Mouse (Mus musculus) c-Kit-negative CD71-positive TER-119-positive erythroid progenitor cells, embryonic 14.5 days (primary cell): ENCODE measurements at regions not wholly inside any gene's neighbourhood (a gene's known extent, or its start where the extent isn't known, plus 50 kb on each side); places are given as distances from the start of the nearest gene placed in this dataset.
"Not testable (repeated sequence)": the region's sequence is repeated elsewhere in the genome, so short reads cannot be mapped to it uniquely, and the experiment has no call there.

ENCODE experiments used
- DNase-seq: peaks from one replicate; pipeline ENCODE4 v3.0.0-alpha.2; 2013; ENCODE audit warnings: low read depth, low spot score

DNA sequence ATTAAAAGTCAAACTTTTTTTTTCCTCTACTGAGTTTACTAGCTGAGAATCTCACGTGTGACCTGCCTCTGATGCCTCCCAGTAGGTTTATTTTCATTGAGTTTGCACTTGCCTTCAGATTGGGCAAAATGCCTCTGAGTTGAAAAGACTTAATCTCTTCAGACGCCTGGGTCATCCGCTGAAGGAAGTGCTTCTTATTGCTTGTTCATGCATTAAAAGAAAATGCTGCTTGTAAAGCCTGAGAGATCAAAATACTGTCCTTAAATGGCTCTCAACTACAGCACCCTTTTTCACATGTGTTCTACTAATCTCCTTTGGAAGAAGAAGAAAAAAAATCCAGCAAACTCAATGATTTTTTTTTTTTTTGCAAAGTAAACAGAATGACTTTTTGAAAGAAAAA lies 351.5 kb downstream of the Kcnh5 start:
- DNase-seq = no peak

DNA sequence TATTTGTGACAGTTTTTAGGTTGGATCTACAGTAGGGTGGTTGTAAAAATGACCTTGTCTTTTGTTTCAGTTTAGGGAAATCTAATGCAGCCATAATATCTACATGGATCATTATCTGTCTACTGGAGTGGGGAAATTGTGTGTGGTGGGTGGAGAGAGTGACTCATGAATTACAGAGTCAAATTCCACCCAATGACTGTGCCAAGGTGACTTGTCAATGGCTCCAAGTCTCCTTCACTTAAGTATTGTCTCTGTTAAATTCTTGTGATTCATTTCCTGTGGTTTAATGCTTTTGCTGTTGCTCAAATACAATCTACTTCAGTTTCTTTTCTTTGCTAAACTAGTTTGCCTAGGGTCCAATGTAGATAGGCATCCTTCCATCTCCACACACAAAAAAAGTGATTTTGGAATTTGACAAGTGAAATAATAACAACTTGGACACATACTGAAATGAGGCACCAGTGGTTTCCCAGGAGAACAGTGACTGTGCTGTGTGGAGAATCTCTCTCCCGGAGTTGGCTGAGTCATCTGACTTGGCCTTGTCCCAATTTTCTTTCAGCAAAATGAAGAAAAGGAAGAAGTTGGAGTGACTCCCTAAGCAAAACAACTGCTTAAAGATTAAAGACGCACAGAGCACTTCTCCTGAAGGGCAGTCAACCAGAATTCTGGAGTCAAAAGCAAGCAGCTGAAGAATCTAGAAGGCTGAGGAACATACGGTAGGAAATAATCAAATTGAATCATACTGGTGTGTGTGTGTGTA lies 352.2 kb downstream of the Kcnh5 start:
- no peak for DNase-seq

DNA sequence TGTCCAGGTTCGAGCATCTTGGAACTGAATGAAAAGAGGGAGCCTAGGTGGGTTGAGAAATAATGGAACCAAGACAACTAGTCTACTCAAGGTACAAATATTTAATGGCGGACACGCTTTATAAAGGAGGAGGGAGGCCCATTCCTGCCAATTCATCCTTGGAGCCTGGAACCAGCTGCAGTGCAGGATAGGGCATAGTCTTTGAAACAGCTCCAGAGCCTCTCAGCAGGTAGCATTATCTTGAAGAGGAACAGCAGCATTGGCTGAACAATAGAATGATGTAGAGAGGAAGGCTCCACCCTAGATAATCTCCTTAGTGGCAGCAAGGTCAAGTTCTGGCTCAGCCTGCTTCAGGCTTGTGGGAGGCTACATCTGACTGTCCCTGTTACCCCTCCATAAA lies 361.0 kb downstream of the Kcnh5 start:
- DNase-seq = not testable (repeated sequence)

DNA sequence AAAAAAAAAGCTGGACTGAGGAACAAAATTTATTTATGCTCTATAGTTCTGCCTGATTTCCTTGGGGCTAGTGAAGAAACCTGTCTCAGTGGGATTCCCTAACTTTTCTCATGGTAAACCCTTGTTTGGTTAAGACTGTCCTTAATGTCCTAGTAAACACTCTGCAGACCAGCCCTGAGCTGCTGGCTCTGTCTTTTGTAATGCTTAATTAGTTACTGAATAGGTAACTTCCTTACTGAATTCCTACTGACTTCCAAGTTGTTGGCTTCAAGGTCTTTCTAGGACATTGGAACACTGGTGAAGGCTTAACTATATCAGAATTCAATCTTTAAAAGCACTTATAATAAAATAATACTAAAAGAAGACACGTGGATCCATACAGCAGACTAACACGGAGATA lies 368.6 kb downstream of the Kcnh5 start:
- DNase-seq = not testable (repeated sequence)

DNA sequence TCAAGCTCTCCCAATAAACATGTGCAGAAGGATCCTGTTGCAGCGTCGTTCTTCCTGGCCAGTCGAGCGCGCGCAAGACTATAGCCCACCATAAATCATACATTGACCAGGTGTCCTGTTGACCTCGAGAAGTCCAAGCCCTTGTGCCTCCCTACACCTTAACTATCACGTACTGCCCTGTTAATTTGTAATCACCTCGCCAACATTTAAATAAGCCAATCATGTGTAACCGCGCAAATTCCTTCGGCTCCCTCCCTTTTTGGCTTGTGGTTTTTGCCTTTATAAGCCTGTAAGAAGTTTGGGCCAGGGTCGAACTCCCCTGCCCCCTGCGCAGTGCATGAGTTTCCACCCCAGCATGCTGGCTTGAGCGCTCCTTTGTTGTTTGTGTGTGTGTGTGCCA lies 369.2 kb downstream of the Kcnh5 start:
- not testable (repeated sequence) for DNase-seq

DNA sequence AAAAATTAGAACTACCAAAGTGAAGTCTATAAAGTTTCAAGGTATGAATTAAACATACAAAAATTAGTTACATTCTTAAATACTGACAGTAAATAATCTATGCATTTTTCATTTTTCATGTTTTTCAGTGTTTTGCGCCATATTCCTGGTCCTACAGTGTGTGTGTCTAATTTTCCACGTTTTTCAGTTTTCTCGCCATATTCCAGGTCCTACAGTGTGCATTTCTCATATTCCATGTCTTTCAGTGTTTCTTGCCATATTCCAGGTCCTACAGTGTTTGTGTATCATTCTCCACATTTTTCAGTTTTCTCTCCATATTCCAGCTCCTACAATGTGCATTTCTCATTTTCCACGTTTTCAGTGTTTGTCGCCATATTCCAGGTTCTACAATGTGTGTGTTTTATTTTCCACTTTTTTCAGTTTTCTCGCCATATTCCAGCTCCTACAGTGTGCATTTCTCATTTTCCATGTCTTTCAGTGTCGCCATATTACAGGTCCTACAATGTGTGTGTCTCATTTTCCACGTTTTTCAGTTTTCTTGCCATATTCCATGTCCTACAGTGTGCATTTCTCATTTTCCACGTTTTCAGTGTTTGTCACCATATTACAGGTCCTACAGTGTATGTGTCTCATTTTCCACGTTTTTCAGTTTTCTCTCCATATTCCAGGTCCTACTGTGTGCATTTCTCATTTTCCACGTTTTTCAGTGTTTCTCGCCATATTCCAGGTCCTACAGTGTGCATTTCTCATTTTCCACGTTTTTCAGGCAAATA lies 373.2 kb downstream of the Kcnh5 start:
- peak; percentile 40 for DNase-seq

DNA sequence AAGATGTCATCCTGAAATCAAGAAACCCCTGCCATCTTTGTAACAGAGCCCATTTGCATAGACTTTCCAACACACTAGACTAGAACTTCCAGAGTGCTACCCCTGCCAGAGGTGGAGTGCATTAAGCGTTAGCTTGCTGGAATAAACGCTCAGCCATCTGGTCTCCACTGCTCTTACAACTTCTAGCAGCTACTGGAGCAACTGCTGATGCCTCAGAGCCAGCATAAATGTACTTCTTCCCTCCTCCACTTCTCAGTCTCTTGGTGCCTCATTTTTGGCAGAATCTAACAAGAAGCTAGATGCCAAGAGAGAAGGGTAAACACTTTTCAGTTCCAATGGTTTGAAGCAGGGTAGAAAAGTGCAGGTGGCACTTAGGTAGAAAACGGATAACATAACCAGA lies 385.1 kb downstream of the Kcnh5 start:
- DNase-seq = no peak

DNA sequence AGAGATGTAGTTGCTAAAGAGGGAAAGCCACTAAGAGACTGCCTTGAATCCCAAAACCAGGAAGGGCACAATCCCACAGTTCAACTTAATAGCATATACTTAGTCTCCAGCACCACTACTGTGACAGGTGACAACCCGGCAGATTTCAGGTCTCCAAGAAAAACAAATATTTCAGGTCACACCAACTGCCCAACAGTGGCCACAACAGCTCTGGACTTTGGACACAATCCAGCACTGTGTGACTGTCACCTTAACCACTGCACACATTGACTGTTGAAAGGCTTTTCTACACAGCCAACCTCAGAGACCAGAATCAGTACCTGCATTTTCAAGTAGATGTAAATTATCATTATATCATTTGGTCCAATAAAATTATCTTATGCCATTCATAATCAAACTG lies 414.8 kb downstream of the Kcnh5 start:
- no peak for DNase-seq

DNA sequence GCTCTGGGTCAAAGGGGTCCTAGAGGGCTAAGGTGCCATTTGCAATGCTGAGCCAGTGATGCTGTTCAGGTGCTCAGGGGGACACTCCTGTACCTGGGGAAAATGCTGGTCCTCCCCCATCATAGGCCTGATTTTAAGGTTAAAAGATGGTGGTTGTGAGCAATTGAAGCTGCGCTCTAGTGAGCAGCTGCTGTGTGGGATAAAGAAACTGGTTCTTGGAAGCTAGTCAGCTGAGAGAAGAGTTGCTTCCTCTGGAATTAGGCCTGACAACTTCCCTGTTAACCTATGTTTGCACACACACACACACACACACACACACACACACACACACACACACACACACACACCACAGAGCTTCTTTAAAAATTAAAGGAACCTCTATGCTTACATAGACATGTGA lies 428.9 kb upstream of the Gm11042 start:
- no peak for DNase-seq

DNA sequence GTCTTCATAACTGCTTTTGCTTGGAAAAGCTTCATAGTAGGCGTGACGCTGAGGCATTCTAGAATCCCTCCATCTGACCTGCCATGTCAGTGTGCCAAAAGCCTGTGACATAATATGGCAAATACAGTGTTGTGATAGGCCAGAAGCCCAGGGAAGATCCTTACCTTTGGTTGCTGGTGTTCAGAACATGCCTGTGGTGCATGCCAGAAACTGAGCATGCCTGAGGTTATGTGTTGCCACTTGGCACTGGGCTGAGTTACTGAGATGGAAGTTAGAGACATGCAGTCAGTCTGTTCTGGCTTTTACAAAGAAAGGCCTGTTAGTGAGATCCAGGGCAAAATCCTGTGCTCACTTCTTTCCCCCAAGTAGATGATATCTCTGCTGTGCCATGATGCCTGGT lies 412.7 kb upstream of the Gm11042 start:
- DNase-seq = no peak

DNA sequence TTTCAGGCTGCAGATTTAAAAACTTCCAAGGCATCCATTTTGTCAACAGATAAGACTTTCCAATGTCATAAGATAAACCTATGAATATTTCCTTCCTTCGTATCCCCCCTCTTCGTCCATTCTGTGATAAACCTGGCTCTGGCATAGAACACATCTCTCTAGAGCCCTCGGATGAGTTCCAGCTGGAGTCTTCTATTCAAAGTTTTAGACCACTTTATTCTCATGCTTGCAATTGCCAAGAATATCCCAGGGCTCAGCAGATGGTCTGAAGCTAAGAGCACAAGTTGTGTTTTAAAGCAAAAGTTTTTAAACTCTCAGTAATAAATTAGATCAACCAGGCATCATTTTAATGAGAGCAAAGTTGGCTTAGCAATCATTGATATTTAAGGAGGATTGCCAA lies 363.0 kb upstream of the Gm11042 start:
- DNase-seq = no peak

DNA sequence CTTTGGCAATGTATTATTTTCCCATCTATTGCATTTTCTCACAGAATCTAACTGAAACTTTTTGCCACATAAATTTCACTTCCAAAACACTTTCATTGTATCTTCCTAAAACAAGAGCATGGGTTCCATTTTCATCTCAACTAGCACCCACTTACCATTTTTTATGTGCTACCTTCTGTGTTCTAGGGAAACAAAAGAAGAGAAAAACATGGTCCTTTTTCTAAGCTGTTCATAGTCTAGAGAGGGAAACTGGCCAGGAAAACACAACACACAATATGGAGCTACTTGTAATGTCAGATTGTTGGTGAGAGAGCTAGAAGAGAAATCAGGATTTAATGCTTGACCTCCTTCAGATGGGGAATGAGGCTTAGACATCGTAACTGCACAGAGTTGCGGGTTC lies 361.6 kb upstream of the Gm11042 start:
- DNase-seq = no peak

DNA sequence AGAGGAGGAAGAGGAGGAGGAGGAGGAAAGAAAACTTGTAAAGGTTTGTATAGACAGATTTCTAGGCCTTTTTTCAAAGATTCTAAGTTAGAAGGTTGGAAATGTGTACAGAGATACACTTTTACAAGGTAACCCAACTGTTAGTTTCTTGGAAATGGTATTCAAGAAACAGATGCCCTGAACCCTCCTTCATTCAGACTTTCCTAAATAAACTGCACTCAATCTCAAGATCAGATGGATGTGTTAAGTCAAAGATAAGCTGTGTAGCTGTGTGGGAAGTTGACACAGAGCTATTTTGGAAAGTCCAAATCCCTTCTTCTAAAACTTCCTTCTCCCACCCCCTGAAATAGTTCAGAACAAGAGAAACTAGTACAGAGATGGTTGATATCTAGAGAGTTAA lies 342.2 kb upstream of the Gm11042 start:
- no peak for DNase-seq

DNA sequence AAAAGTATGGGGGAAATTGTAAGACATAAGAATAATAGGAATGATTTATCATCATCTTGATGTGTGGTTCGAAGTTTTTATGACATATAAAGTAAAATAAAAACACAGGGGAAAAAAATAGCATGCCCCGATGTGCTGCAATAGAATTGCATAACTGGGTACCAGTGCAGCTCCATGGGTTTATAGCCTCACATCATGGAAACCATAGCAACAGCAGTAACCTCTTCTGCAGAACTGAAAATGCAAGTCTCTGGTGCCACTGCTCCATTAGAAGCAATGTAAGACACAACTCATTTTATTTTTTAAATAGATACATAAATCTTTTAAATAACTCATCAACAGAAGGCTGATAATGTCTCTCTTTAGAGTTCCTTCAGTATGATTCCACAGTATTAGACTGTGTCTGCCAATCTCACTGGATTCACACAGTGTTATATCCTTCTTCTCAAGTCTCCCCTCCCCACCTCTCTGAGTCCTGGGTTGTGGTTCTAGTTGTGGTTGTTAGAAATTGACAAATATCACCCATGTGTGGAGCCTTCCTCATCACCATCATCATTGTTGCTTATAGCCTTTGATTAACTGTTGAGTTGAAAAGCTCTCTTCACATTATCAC lies 340.9 kb upstream of the Gm11042 start:
- no peak for DNase-seq

DNA sequence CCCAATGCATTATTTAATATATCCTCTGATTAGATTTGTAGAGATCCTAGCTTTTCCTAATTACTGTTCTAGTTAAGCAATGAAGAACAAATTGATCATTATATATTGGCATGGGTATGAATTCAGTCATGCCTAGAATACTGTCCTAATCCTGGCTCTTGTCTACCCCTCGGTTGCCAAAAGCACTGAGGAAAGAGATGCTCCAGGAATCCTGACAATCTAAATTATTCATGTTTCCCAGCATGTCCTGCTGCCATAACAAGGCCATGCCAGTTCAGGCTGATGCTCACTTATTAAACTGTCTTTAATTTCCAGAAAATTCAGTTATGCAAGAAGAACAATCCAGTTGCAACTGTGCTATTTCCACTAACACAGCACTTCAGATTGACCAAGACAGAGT lies 335.1 kb upstream of the Gm11042 start:
- DNase-seq = no peak

DNA sequence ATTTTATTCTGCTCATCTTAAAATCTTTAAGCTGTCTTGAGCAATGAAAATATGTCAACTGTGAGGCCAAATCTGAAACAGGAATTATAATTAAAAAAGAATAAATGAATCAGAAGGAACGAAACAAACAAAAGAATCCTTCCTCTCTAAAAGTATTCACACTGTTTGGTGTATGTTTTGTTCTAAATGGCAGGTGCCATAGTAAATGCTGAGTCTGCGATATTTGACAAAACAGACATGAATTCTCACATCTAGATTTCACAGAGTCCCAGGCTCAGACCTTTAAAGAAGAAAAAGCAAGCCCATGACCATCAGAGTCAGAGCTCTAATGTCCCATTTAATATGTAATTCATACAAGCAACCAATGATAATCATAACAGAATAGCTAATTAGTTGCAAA lies 316.6 kb upstream of the Gm11042 start:
- no peak for DNase-seq

DNA sequence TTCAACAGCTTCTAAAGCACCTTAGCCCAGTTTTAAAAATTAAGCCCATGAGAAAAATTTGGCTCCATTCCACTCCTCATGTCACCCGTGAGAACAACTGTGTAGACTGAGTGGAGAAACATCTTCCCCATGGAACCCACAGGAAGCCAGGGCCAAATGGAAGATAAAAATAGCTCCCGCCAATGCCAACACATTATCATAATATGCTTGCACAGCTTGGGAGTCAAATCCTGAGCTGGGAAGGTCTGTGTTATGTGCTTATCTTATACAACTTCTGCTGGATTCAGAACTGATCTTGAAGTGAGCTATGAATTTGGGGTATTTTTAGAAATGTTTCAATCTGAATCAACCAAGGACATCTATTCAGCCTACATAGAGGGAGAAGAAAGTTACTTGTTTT lies 279.0 kb upstream of the Gm11042 start:
- no peak for DNase-seq

DNA sequence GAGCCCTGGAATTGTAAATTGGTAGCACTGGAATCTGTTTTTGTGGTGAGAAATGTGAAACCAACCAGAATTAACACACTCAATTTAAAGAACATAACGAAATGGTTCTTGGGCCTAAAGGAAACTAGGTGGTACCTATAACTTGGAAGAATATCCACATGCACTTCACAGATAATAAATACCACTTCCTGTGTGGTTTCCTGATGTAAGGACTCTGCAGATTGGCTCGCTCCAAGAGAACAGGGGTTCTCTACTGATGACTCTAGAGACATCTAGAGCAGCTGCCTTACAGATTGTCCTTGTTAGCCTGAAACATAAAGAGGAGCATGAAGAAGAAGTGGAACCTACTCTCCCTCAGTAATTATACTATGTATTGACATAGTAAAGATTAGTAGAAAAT lies 238.4 kb upstream of the Gm11042 start:
- no peak for DNase-seq

DNA sequence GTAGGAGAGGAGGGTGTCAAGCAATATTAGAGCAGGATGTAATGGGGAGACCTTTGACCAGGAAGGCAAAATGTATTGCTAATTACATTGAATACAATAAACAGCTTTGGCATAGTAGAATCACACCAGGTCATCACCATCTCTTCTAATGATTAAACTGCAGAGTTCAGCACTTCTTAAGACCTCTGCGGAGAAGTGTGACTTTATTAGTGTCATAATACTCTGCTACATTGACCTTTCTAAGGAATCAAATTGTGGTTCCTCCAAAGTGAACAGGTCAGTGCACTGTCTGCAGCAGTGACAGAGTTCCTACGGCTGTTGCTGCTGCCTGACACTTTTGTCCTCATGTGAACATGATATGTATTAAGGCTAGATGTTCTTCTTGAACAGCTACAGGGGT lies 228.0 kb upstream of the Gm11042 start:
- no peak for DNase-seq

DNA sequence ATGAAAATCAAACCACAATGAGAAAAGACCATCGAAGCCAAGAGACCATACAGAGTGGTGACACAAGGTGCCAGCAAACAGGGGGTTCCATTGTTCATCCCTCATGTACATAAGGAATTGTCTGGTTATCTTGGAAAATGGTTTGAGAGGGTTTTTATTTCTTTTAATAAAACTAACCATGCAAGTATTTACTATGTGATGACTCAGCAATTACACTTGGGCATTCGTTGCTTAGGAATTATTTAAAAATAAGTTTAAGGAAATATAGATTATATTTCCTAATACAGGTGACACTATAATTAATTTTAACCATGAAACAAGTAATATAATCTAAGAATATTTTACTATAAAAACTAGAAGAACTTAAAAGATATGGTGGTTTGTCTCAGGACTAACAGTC lies 218.7 kb upstream of the Gm11042 start:
- no peak for DNase-seq

DNA sequence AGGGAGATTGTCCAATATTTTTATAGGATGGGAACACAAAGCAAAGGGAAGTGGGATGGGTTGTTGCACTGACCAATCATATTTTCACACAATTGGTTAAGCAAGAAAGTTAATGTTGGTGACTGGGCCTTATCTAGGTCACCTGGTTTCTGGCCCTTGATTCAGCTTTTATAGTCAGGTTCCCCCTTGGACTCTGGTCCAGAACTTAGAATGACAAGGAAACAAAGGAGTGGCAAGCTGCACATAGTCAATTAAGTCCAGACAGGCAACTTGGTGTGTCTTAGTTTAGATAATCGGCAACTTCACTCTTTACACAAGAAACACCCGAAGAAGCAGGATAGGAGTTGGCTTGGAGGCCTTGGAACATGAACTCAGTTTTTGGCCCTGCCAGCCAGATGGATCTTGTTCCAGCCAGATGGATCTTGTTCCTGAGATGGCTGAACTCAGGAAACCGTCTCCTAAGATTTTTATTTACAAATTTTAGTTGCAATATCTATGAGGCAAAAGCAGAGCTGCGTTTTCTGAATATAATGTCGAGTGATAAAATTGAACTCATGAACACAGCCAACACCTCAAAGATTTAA lies 212.9 kb upstream of the Gm11042 start:
- DNase-seq = no peak

DNA sequence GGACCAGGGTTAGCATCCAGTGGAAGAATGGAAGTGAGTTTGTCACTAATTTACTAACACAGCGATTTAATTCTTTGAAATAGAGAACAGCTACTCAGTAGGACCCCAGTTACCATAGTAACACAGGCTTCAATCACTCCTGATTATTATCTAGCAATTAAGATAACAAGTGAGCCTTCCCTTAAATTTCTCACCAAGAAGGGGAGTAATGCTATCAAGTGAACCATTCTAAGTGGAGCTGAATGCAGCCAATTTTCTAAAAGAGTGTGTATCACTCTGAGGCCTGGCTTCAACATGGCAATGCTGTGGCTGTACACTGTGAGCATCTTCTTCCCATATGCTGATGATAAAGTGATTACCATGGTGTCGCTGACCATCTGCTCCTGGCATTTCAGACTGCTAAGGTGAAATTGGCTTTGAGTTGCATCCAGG lies 211.0 kb upstream of the Gm11042 start:
- no peak for DNase-seq

DNA sequence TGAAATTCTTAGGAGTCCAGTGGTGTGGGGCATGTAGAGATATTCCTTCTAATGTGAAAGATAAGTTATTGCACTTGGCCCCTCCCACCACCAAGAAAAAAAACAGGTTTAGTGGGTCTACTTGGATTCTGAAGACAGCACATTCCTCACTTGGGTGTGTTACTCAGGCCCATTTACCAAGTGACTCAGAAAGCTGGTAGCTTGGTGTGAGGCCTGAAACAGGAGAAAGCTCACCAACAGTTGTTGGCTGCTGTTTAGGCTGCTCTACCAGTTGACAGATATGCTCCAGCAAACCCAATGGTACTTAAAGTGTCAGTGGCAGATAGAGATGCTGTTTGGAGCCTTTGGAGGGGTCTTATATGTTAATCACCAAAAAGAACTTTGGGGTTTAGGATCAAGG lies 207.8 kb upstream of the Gm11042 start:
- no peak for DNase-seq
